Mouse (Mus musculus) E14TG2a.4 (cell line): ENCODE measurements around the gene Slc25a33.

Source experiments
- CTCF ChIP-seq: conservative IDR thresholded peaks from 2 replicates; pipeline ENCODE4 v1.5.1; 2014; ENCODE audit warnings: low read length
- NANOG ChIP-seq: IDR thresholded peaks from 2 replicates; pipeline ENCODE4 v1.6.1; 2014; ENCODE audit warnings: borderline replicate concordance, low read length, mixed read lengths
- POU5F1 ChIP-seq: IDR thresholded peaks from 2 replicates; pipeline ENCODE4 v1.6.1; 2014; ENCODE audit warnings: low read length, borderline replicate concordance

DNA sequence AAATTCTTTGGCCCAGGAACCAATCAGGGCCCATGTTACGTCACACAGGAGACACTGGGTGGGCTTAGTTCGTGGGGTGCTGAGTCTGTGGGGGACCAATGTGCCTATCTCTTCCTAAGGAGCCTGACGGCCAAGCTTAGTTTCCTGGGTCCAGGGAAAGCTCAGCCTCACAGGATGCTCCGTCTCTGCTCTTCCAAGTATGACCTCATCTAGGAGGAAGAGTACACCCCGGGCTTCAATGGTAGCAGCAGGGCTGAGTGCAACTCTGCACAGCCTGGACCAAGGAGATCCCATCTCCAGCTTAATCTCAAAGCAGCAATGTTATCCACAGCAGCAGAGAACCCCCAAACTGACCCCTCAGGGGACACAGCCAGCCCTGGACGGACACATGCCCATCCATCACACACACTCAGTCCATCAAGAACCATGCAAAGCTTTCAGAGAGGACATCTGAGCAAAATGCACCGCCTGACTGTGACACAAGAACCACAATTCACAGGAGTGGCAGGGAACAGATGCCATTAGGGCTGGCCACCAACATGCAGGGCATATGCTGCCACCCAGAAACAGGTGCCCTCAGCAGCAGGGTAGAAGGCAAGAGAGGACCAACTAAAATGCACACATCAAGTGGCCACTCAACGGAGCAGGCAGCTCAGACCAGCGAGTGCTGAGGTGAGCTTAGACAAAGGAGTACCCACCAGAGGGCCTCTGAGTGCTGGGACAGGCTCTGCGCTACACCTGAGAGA, 39.2 kb downstream of the Slc25a33 start:
- TF ChIP-seq CTCF (no peak), NANOG (no peak), POU5F1 (no peak)
